Mouse (Mus musculus) hindbrain, embryonic 14.5 days (tissue): ENCODE measurements around the gene Mpp3. TPM values are rescaled to one million over a fixed set of nuclear protein-coding genes. Genes with fewer than 3 reads are reported as not detected.

Source experiments
- ATAC-seq: fragments of 200-750 bp; cut with Nextera tagmentation; 2 replicates; pipeline ENCODE4 v1.8.0; 2017; ENCODE audit warnings: moderate number of reproducible peaks, mild to moderate bottlenecking, moderate TSS enrichment, moderate library complexity; ENCODE audit not compliant: low FRiP score
- DNase-seq: peaks from one replicate; pipeline ENCODE4 v3.0.0-alpha.2; 2015; ENCODE audit warnings: low spot score
- H3K27ac ChIP-seq: fragments of 300-500 bp; sonication (generic); 2 replicates; pipeline ENCODE4 v1.5.1; 2014; ENCODE audit warnings: mild to moderate bottlenecking, moderate library complexity
- H3K27me3 ChIP-seq: fragments of 300-500 bp; sonication (generic); 2 replicates; pipeline ENCODE4 v1.6.1; 2014; ENCODE audit warnings: mild to moderate bottlenecking, low read length, mixed read lengths; ENCODE audit not compliant: control insufficient read depth, insufficient read depth
- H3K36me3 ChIP-seq: fragments of 300-500 bp; sonication (generic); replicated peaks from 2 replicates; pipeline ENCODE4 v1.6.1; 2014; ENCODE audit not compliant: control insufficient read depth, insufficient read depth
- H3K4me1 ChIP-seq: fragments of 300-500 bp; sonication (generic); replicated peaks from 2 replicates; pipeline ENCODE4 v1.6.1; 2014; ENCODE audit warnings: antibody characterized with exemption, low read length, mixed read lengths; ENCODE audit not compliant: control insufficient read depth, insufficient read depth
- H3K4me2 ChIP-seq: fragments of 300-500 bp; sonication (generic); replicated peaks from 2 replicates; pipeline ENCODE4 v1.6.1; 2014; ENCODE audit warnings: mild to moderate bottlenecking, moderate library complexity
- H3K4me3 ChIP-seq: fragments of 300-500 bp; sonication (generic); replicated peaks from 2 replicates; pipeline ENCODE4 v1.5.1; 2014; ENCODE audit warnings: mild to moderate bottlenecking, low read length
- H3K9ac ChIP-seq: fragments of 300-500 bp; sonication (generic); 2 replicates; pipeline ENCODE4 v1.6.1; 2014
- H3K9me3 ChIP-seq: fragments of 300-500 bp; sonication (generic); 2 replicates; pipeline ENCODE4 v1.6.1; 2016; ENCODE audit warnings: low read length; ENCODE audit not compliant: control insufficient read depth
- WGBS: fragments of 180-500 bp; shearing (Covaris S2); extraction: QIAGEN DNeasy Blood & Tissue Kit; methylation state at CpG from one replicate; pipeline ENCODE4 v1.1.7; 2014; 5-methylcytosine and 5-hydroxymethylcytosine counted together
- polyA plus RNA-seq: library from polyadenylated mRNA; unstranded; fragments of >200 nt; fragmentation: Nextera tagmentation; extraction: Ambion mirVana; gene quantifications from 2 replicates; pipeline ENCODE4 v1.2.1, GENCODE M21; 2014

The Mpp3 gene
- polyA plus RNA-seq, 1 experiment from 2014 or later, result 53.5 TPM

- no peak overlapping the region for H3K4me2 ChIP-seq
- no peak overlapping the region for H3K4me3 ChIP-seq
- ATAC-seq (no peak), DNase-seq (no peak)
- no peak overlapping the region for H3K9ac ChIP-seq
- no peaks in the 10 kb centered on the region for H3K27me3 ChIP-seq
- no peaks in the 10 kb centered on the region for H3K9me3 ChIP-seq
- peaks cover 16% of the 10 kb centered on the region for H3K36me3 ChIP-seq
- peaks cover 32% of the 10 kb centered on the region for H3K4me1 ChIP-seq
- 71% methylated on average over 13 of the region's 13 CpGs for WGBS
- no peak overlapping the region for H3K27ac ChIP-seq
Measured at GRCm38 (mm10) chr11:102023406-102023805, 4.9 kb downstream of the Mpp3 start.

GRCm38 (mm10) chr11:102021196-102021595 lies 7.1 kb downstream of the Mpp3 start:
- Histone ChIP-seq H3K27ac (no peak overlapping the region), H3K27me3 (no peaks in the 10 kb centered on the region), H3K4me2 (no peak overlapping the region), H3K9me3 (no peaks in the 10 kb centered on the region), H3K4me1 (peaks cover 18% of the 10 kb centered on the region), H3K36me3 (peaks cover 36% of the 10 kb centered on the region), H3K9ac (no peak overlapping the region), H3K4me3 (no peak overlapping the region)
- 80% methylated on average over 5 of the region's 5 CpGs for WGBS
- DNase-seq (no peak), ATAC-seq (no peak)

- Histone ChIP-seq H3K9me3 (no peaks in the 10 kb centered on the region), H3K4me3 (no peak overlapping the region), H3K36me3 (peaks cover 37% of the 10 kb centered on the region), H3K27me3 (no peaks in the 10 kb centered on the region), H3K27ac (no peak overlapping the region), H3K9ac (no peak overlapping the region), H3K4me2 (no peak overlapping the region), H3K4me1 (peaks cover 3% of the 10 kb centered on the region; the same call in 1 of the 2 replicates)
- ATAC-seq (no peak), DNase-seq (no peak)
- 71% methylated on average over 9 of the region's 9 CpGs for WGBS
Measured at GRCm38 (mm10) chr11:102019736-102020135, 8.5 kb downstream of the Mpp3 start.

GRCm38 (mm10) chr11:102016136-102016535 lies 12.1 kb downstream of the Mpp3 start:
- WGBS, result 93% methylated on average over 1 of the region's 1 CpGs
- Histone ChIP-seq H3K4me1 (0 out of 2 replicates have a peak, but pooled peaks cover 3% of the 10 kb centered on the region), H3K27ac (no peak overlapping the region), H3K9ac (no peak overlapping the region), H3K4me2 (no peak overlapping the region), H3K36me3 (peaks cover 47% of the 10 kb centered on the region), H3K27me3 (no peaks in the 10 kb centered on the region), H3K4me3 (no peak overlapping the region), H3K9me3 (no peaks in the 10 kb centered on the region)
- DNase-seq (no peak), ATAC-seq (no peak)

- Histone ChIP-seq H3K4me3 (no peak overlapping the region), H3K9ac (no peak overlapping the region), H3K9me3 (no peaks in the 10 kb centered on the region), H3K4me1 (peaks cover 5% of the 10 kb centered on the region; the same call in 1 of the 2 replicates), H3K27ac (no peak overlapping the region), H3K36me3 (peaks cover 50% of the 10 kb centered on the region), H3K4me2 (no peak overlapping the region), H3K27me3 (no peaks in the 10 kb centered on the region)
- WGBS, result 48% methylated on average over 6 of the region's 6 CpGs
- no peak for DNase-seq
- ATAC-seq, result no peak
Measured at GRCm38 (mm10) chr11:102015472-102015871, 12.8 kb downstream of the Mpp3 start.

- H3K4me1 ChIP-seq, result peaks cover 14% of the 10 kb centered on the region; the same call in 1 of the 2 replicates
- WGBS, result 87% methylated on average over 8 of the region's 8 CpGs
- peaks cover 67% of the 10 kb centered on the region for H3K36me3 ChIP-seq
- no peak overlapping the region for H3K27ac ChIP-seq
- no peak overlapping the region for H3K4me3 ChIP-seq
- H3K9me3 ChIP-seq, result no peaks in the 10 kb centered on the region
- ATAC-seq (no peak), DNase-seq (no peak)
- H3K27me3 ChIP-seq, result no peaks in the 10 kb centered on the region
- H3K9ac ChIP-seq, result no peak overlapping the region
- H3K4me2 ChIP-seq, result no peak overlapping the region
Measured at GRCm38 (mm10) chr11:102013201-102013600, 15.1 kb downstream of the Mpp3 start.

- DNase-seq, result no peak
- WGBS, result 86% methylated on average over 8 of the region's 8 CpGs
Measured at GRCm38 (mm10) chr11:102011510-102011909, 16.8 kb downstream of the Mpp3 start.

GRCm38 (mm10) chr11:102010140-102010539 lies 18.1 kb downstream of the Mpp3 start:
- 22% methylated on average over 13 of the region's 13 CpGs for WGBS
- ATAC-seq (peak; percentile 77), DNase-seq (peak; percentile 42)
- Histone ChIP-seq H3K4me3 (no peak overlapping the region), H3K27ac (peak overlapping the region; percentile 76), H3K4me1 (peaks cover 14% of the 10 kb centered on the region; the same call in 1 of the 2 replicates), H3K27me3 (no peaks in the 10 kb centered on the region), H3K9me3 (no peaks in the 10 kb centered on the region), H3K9ac (no peak overlapping the region), H3K4me2 (no peak overlapping the region), H3K36me3 (peaks cover 62% of the 10 kb centered on the region)

More at GRCm38 (mm10) chr11:102011510-102011909, 16.8 kb downstream of the Mpp3 start:
- peaks cover 14% of the 10 kb centered on the region; the same call in 1 of the 2 replicates for H3K4me1 ChIP-seq
- no peaks in the 10 kb centered on the region for H3K27me3 ChIP-seq
- H3K36me3 ChIP-seq, result peaks cover 65% of the 10 kb centered on the region
- no peak overlapping the region for H3K4me2 ChIP-seq
- no peak overlapping the region for H3K9ac ChIP-seq
- no peak overlapping the region for H3K4me3 ChIP-seq
- no peaks in the 10 kb centered on the region for H3K9me3 ChIP-seq
- no peak overlapping the region for H3K27ac ChIP-seq
- ATAC-seq, result no peak

GRCm38 (mm10) chr11:102008954-102009637 lies 19.2 kb downstream of the Mpp3 start:
- H3K4me2 ChIP-seq, result no peak overlapping the region
- H3K27me3 ChIP-seq, result no peaks in the 10 kb centered on the region
- no peaks in the 10 kb centered on the region for H3K9me3 ChIP-seq
- peaks cover 62% of the 10 kb centered on the region for H3K36me3 ChIP-seq
- no peak for ATAC-seq
- H3K9ac ChIP-seq, result no peak overlapping the region
- H3K4me1 ChIP-seq, result peaks cover 14% of the 10 kb centered on the region; the same call in 1 of the 2 replicates
- 78% methylated on average over 15 of the region's 15 CpGs for WGBS
- no peak overlapping the region for H3K4me3 ChIP-seq
- DNase-seq, result no peak
- peak overlapping the region; percentile 76; the same call in 1 of the 2 replicates for H3K27ac ChIP-seq
